Mouse (Mus musculus): ENCODE measurements around the gene Cul1.
"Not testable (repeated sequence)": the region's sequence is repeated elsewhere in the genome, so short reads cannot be mapped to it uniquely, and the experiment has no call there.

Cul1 gene

GRCm38 (mm10) chr6:47453098-47453497 is at the start of gene Cul1:
Gene Cul1 (plus strand): TSS chr6:47453398.
- in situ Hi-C loops (cut with MboI; ENCODE audit: low pct_unique_long_range_greater_than_20kb in 1 of 2, low sequenced_read_pairs in 2 of 2, unreplicated experiment in 1 of 2): no loop called here

GRCm38 (mm10) chr6:47404419-47405382 is 48.5 kb upstream of the Cul1 start:
- in situ Hi-C loops (cut with MboI; ENCODE audit: low pct_unique_long_range_greater_than_20kb in 1 of 2, low sequenced_read_pairs in 2 of 2, unreplicated experiment in 1 of 2): no loop called here

DNA sequence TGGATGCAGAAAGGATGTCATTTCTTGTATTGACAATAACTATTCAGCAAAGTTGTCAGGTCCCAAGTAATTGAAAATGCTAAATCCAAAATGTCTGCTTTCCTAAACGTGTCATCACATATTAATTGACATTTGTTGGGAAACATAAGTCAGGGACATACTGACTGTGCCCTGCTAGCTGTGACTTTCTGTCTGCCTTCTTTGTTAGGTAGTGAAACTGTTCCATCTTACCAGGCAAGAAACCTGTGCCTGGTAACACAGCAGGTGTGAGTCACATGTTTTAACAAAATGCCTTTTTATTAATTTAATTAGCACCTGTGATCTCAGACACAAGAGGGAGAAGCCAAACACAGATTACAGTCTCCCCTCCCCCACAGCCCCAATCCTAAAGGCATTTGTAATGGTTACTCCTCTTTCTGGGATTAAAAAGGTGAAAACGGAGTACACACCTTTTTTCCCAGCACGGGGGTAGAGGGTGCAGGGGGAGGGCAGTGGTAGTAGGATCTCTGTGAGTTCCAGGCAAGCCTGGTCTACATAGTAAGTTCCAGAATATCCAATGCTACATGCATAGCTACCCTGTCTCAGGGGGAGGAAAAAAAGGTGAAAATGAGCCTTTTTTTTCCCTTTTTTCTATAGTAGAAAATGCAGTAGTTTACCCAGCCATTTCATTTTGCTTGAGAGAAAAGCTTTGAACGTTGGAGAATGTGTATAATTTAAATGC is 40.2 kb upstream of the Cul1 start:
- in situ Hi-C loops (cut with MboI; ENCODE audit: low pct_unique_long_range_greater_than_20kb in 1 of 2, low sequenced_read_pairs in 2 of 2, unreplicated experiment in 1 of 2): no loop called here

DNA sequence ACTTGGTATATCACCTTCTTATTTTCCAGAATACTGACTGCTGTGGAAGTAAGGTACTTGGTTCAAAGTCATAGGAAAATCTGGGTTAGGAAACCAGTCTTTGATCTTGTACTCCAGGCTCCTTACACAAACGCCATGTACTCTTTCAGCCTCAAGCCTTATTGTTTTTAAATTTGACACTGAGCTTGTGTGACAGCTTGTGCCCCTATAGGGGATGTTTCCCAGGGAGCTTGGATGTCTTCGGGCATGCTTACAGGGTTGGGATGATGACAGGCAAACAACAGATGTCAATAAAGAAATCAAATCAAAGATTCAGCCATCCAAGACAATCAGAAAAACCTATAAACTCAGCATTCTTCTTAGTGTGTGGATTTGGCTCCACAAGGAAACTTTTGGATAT is 39.5 kb upstream of the Cul1 start:
- in situ Hi-C loops (cut with MboI; ENCODE audit: low pct_unique_long_range_greater_than_20kb in 1 of 2, low sequenced_read_pairs in 2 of 2, unreplicated experiment in 1 of 2): no loop called here

DNA sequence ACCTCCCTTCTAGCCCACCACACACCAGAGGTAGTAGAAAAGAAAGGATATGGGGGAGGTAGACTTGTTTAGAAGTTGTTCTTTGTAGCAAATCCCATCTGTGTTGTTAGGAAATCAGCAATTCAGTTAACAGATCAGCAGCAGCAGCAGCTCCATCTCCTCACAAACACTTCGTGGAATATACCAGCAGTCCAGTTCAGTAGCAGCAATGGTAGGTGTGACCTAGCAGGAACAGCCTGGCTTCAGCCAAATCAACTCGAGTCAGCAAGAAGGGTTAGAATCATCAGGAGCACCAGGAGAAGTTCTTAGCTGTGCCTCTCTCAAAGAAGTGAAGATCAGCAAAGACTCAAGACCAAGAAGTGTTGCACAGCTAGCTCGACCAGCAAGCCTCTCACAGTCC is 34.5 kb upstream of the Cul1 start:
- in situ Hi-C loops (cut with MboI; ENCODE audit: low pct_unique_long_range_greater_than_20kb in 1 of 2, low sequenced_read_pairs in 2 of 2, unreplicated experiment in 1 of 2): no loop called here

GRCm38 (mm10) chr6:47420156-47420555 is 33.0 kb upstream of the Cul1 start:
- in situ Hi-C loops (cut with MboI; ENCODE audit: low pct_unique_long_range_greater_than_20kb in 1 of 2, low sequenced_read_pairs in 2 of 2, unreplicated experiment in 1 of 2): no loop called here

DNA sequence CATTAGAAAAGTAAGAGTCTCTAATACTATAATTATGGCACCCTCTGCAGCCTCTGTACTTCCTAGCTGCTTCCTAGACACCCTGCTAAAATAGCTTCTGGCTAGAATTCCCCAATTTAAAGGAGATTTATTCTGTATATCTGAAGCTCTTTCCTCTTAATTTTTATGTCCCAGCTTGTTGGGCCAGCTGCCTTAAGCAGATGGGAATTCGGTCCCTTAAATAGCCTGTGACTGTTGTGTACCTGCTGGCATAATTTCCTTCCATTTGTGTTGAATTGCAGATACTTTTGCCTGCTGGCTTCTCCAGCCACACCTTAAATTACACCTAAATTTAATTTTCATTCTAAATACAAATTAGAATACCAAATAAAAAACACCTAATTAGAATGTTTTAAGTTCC is 32.0 kb upstream of the Cul1 start:
- in situ Hi-C loops (cut with MboI; ENCODE audit: low pct_unique_long_range_greater_than_20kb in 1 of 2, low sequenced_read_pairs in 2 of 2, unreplicated experiment in 1 of 2): no loop called here

DNA sequence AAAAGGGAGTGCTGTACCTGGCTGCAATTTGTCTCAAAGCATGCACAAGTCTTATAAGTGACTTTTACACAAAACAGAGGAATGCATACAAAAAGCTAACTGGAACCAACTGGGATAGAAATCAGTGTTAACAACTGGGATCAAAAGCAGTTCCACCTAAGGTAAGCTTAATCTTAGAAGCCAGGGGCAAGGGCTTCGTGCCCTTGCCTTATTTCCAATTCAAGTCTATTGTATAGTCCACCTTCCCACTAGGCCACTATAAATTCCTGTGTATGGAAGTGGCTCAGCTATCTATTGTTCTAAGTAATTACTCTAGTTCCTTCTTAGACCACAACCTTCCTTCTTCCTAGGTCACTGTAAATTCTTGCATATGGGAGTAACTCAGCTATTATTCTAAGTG is 27.1 kb upstream of the Cul1 start:
- in situ Hi-C loops (cut with MboI; ENCODE audit: low pct_unique_long_range_greater_than_20kb in 1 of 2, low sequenced_read_pairs in 2 of 2, unreplicated experiment in 1 of 2): no loop called here

DNA sequence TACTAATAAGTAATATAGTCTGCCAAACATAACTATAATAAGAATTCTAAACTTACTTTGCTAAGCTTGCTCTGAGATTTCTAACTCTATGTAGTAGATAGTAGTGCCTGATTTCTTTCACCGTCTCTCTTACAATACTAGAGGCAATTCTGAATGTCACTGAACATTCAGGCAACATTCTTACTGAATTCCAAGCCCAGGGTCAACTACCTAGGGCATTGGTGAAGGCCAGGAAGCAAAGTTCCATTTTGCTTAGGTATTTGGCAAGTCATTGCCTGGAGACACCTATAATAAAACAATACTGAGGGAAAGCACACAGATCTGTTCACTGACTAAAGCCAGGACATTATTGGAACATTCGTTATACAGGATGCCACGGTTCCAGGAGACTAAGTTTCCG is 26.6 kb upstream of the Cul1 start:
- in situ Hi-C loops (cut with MboI; ENCODE audit: low pct_unique_long_range_greater_than_20kb in 1 of 2, low sequenced_read_pairs in 2 of 2, unreplicated experiment in 1 of 2): not testable (repeated sequence)

DNA sequence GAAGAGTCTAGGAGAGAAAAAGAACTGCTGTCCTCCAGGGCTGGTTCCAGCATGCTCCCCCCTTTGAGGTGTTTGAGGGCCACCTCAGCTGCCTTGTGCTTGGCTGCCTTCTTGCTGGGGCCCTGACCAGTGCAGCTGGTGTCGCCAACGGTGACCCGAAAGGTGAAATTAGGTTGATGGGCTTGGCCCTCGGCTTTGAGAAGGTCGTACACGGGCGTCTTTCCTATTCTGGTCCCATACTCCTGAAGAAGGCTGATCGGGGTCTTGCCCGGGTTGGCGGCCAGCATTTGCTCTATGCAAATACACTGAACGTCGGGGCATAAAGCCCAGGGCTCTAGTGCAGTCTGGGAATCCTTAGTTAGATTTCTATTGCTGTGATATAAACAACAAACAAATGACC is 20.4 kb upstream of the Cul1 start:
- in situ Hi-C loops (cut with MboI; ENCODE audit: low pct_unique_long_range_greater_than_20kb in 1 of 2, low sequenced_read_pairs in 2 of 2, unreplicated experiment in 1 of 2): not testable (repeated sequence)

DNA sequence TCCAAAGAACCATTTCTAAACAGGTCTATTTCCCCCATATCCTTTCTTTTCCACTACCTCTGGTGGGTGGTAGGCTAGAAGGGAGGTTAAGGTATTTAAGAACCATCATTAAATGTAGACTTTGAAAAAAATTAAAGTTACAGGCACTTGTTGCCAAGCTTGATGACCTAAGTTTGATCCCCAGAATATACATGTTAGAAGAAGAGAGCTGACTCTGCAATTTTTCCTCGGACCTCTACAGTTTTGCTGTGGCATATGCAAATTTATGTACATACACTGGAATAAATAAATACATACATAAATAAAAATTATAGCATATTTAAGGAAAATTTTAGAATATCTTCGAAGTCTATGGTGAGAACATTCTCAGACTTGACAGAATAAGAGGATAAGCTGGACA is 13.1 kb upstream of the Cul1 start:
- in situ Hi-C loops (cut with MboI; ENCODE audit: low pct_unique_long_range_greater_than_20kb in 1 of 2, low sequenced_read_pairs in 2 of 2, unreplicated experiment in 1 of 2): no loop called here

DNA sequence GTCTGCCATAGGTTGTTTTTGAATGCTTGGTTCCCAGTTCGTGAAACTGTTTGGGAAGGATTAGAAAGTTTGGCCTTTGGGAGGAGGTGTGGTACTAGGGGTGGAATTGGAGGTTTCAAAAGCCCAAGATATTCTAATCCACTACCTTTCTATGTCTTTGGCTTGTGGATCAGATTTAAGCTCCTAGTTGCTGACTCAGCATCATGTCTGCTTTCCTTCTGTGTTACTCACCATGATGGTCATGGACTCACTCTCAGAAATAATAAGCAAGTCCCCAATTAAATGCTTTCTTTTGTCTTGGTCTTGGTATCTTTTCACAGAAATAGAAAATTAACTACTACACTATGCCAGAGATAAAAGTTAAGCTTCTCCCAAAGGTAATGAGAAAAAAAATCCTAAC is 5.5 kb upstream of the Cul1 start:
- in situ Hi-C loops (cut with MboI; ENCODE audit: low pct_unique_long_range_greater_than_20kb in 1 of 2, low sequenced_read_pairs in 2 of 2, unreplicated experiment in 1 of 2): no loop called here

GRCm38 (mm10) chr6:47453522-47454130 is 428 bp downstream of the Cul1 start:
- in situ Hi-C loops (cut with MboI; ENCODE audit: low pct_unique_long_range_greater_than_20kb in 1 of 2, low sequenced_read_pairs in 2 of 2, unreplicated experiment in 1 of 2): no loop called here

- in situ Hi-C loops (cut with MboI; ENCODE audit: low pct_unique_long_range_greater_than_20kb in 1 of 2, low sequenced_read_pairs in 2 of 2, unreplicated experiment in 1 of 2): no loop called here
Observed at GRCm38 (mm10) chr6:47454131-47454574, 955 bp downstream of the Cul1 start.

GRCm38 (mm10) chr6:47454575-47455571 is 1.7 kb downstream of the Cul1 start:
- in situ Hi-C loops (cut with MboI; ENCODE audit: low pct_unique_long_range_greater_than_20kb in 1 of 2, low sequenced_read_pairs in 2 of 2, unreplicated experiment in 1 of 2): no loop called here

DNA sequence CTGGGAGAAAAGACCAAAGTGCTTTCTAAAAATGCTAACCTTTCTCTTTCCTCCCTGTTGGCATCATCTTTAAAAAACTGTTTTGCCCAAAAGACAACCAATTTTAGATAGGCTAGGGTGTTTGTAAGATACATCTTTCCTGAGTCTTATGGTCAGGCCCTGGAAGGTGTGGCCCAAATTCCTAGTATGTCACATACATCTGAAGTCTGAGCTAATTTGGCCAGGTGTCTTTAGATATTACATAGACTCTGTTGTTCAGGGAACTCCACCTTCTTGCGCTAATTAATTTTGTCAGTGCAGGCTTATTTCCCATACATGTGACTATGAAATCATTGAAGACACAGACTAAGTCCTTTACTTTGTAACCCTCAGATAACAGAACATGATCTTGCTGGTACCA is 2.6 kb downstream of the Cul1 start:
- in situ Hi-C loops (cut with MboI; ENCODE audit: low pct_unique_long_range_greater_than_20kb in 1 of 2, low sequenced_read_pairs in 2 of 2, unreplicated experiment in 1 of 2): no loop called here

DNA sequence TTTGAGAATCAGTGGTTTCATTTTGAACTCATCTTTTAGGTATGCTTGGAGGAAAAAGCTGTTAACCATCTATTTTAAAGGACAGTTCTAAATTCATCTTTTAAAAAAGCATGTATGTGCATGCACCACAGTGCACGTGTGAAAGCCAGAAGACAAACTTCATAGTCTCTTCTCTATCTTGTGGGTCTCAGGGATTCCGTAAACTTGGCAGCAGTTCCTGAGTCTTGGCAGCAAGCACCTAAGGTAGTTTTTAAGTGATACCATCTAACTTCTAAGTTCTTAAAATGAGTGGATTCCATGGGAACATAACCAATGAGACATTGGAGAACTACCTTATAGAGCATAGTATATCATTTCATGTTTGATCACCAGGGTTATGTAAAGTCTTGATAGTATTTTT is 3.7 kb downstream of the Cul1 start:
- in situ Hi-C loops (cut with MboI; ENCODE audit: low pct_unique_long_range_greater_than_20kb in 1 of 2, low sequenced_read_pairs in 2 of 2, unreplicated experiment in 1 of 2): no loop called here

GRCm38 (mm10) chr6:47465400-47465799 is 12.2 kb downstream of the Cul1 start:
- in situ Hi-C loops (cut with MboI; ENCODE audit: low pct_unique_long_range_greater_than_20kb in 1 of 2, low sequenced_read_pairs in 2 of 2, unreplicated experiment in 1 of 2): no loop called here
